Mouse (Mus musculus): ENCODE data around the gene Lmf2.

The Lmf2 gene

DNA sequence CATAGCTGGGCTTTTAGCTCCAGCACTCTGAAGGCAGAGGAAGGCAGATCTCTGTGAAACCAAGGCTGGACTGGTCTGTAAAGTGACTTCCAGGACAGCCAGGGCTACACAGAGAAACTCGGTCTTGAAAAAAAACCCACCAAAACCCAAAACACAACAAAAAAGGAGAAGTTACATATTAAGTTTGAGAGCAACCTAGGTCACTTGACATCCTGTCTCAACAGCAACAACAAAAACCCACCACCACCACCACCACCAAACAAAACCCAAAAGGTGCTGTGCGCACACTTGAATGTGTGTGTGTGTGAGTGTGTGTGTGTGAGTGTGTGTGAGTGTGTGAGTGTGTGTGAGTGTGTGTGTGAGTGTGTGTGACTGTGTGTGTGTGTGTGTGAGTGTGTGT lies 15.8 kb downstream of the Lmf2 start:
- no peak for TF ChIP-seq POU5F1 (IDR thresholded peaks at IDR 0.05; ENCODE audit: borderline replicate concordance, low read length)
- TF ChIP-seq NANOG (IDR thresholded peaks at IDR 0.05; ENCODE audit: borderline replicate concordance, low read length), result no peak
- TF ChIP-seq CTCF (conservative IDR thresholded peaks at IDR 0.05; ENCODE audit: low read length), result no peak
- Histone ChIP-seq H3K27me3 (ENCODE audit: insufficient read depth, low read length) (peaks cover 12% of the 10 kb centered on the region), H3K4me3 (replicated peaks; ENCODE audit: low read length) (no peak overlapping the region), H3K9me3 (ENCODE audit: low read length) (peaks cover 20% of the 10 kb centered on the region), H3K36me3 (ENCODE audit: insufficient read depth, low read length) (no peaks in the 10 kb centered on the region), H3K4me1 (replicated peaks; ENCODE audit: low read depth, low read length) (peaks cover 19% of the 10 kb centered on the region)

DNA sequence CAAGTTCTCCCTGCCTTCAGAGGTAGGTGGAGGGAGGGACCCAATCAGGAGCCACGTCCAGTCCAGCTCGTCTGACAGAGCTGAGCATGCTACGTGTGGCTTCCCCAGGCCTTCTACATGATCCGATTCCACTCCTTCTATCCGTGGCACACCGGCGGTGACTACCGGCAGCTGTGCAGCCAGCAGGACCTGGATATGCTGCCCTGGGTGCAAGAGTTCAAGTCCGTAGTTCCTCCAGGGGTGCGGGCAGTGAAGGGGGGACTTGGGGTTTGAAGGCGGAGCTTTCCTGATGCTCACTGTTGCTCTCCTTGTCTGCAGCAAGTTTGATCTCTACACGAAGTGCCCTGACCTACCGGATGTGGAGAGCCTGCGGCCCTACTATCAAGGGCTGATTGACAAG lies 19.0 kb downstream of the Lmf2 start:
- TF ChIP-seq POU5F1 (IDR thresholded peaks at IDR 0.05; ENCODE audit: borderline replicate concordance, low read length) (no peak), NANOG (IDR thresholded peaks at IDR 0.05; ENCODE audit: borderline replicate concordance, low read length) (no peak), CTCF (conservative IDR thresholded peaks at IDR 0.05; ENCODE audit: low read length) (no peak)
- Histone ChIP-seq H3K36me3 (ENCODE audit: insufficient read depth, low read length) (no peaks in the 10 kb centered on the region), H3K4me3 (replicated peaks; ENCODE audit: low read length) (peak overlapping the region; percentile 71), H3K9me3 (ENCODE audit: low read length) (peaks cover 20% of the 10 kb centered on the region), H3K4me1 (replicated peaks; ENCODE audit: low read depth, low read length) (peaks cover 19% of the 10 kb centered on the region), H3K27me3 (ENCODE audit: insufficient read depth, low read length) (peaks cover 20% of the 10 kb centered on the region)

DNA sequence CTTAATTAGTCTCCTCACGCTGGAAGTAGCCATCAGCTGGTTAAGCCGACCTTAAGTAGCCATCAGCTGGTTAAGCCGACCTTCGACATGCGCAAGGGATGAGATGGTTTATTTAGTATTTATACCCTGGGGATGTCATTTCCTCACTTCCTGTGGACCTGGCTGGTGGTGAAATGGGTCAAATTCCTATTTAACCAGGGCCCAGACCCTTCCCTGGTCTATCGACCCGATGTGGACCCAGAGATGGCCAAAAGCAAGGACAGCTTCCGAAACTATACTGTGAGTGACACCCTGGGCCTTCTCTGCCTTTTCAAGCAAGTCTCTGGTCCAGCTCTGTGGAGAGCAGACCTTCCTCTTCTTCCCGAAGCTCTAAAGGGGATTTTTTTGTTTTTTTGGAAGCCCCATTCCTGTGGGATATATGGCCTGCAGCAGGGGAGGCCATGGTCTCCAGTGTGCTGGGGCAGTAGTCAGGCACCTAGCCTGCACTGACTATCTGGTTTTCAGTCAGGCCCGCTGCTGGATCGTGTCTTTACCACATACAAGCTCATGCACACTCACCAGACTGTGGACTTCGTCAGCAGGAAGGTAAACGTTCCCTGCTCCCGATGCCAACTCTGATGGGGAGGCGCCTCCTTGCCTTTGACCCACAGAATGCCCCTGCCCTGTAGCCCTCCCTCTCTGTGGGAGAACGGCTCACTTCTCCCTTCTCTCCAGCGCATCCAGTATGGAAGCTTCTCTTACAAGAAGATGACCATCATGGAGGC lies 20.5 kb downstream of the Lmf2 start:
- peak overlapping the region; percentile 71 for H3K4me3 ChIP-seq (replicated peaks; ENCODE audit: low read length)
- peaks cover 19% of the 10 kb centered on the region for H3K4me1 ChIP-seq (replicated peaks; ENCODE audit: low read depth, low read length)
- peaks cover 20% of the 10 kb centered on the region for H3K27me3 ChIP-seq (ENCODE audit: insufficient read depth, low read length)
- H3K36me3 ChIP-seq (ENCODE audit: insufficient read depth, low read length), result no peaks in the 10 kb centered on the region
- TF ChIP-seq POU5F1 (IDR thresholded peaks at IDR 0.05; ENCODE audit: borderline replicate concordance, low read length) (no peak), NANOG (IDR thresholded peaks at IDR 0.05; ENCODE audit: borderline replicate concordance, low read length) (no peak), CTCF (conservative IDR thresholded peaks at IDR 0.05; ENCODE audit: low read length) (no peak)
- peaks cover 20% of the 10 kb centered on the region for H3K9me3 ChIP-seq (ENCODE audit: low read length)

DNA sequence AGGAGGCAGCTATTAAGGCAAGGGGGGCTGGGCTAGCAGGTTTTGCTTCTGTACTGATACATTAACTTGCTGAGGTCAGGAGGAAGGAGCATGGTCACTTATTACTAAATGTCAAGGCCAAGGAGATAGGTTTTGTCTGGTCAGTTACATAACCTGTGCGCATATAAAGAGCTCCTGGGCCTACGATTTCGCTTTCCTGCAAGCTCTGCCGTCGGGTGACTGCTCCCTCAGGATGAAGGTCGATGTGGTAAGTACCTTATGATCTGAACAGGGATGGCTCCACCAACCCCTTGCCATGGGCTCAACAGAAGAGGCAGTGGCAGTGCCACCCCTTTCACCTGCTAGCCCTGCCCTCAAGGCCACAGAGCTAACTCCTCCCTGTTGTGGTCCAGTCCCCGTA lies 21.2 kb downstream of the Lmf2 start, which contains the start of gene Miox:
TSS of gene Miox (plus strand) at position 128 of the 400 bp plus-strand sequence.
- peaks cover 20% of the 10 kb centered on the region for H3K9me3 ChIP-seq (ENCODE audit: low read length)
- H3K36me3 ChIP-seq (ENCODE audit: insufficient read depth, low read length), result no peaks in the 10 kb centered on the region
- peaks cover 19% of the 10 kb centered on the region for H3K4me1 ChIP-seq (replicated peaks; ENCODE audit: low read depth, low read length)
- H3K27me3 ChIP-seq (ENCODE audit: insufficient read depth, low read length), result peaks cover 20% of the 10 kb centered on the region
- TF ChIP-seq CTCF (conservative IDR thresholded peaks at IDR 0.05; ENCODE audit: low read length), result no peak
- no peak for TF ChIP-seq NANOG (IDR thresholded peaks at IDR 0.05; ENCODE audit: borderline replicate concordance, low read length)
- TF ChIP-seq POU5F1 (IDR thresholded peaks at IDR 0.05; ENCODE audit: borderline replicate concordance, low read length), result no peak
- H3K4me3 ChIP-seq (replicated peaks; ENCODE audit: low read length), result peak within 1 kb of the TSS; percentile 71

DNA sequence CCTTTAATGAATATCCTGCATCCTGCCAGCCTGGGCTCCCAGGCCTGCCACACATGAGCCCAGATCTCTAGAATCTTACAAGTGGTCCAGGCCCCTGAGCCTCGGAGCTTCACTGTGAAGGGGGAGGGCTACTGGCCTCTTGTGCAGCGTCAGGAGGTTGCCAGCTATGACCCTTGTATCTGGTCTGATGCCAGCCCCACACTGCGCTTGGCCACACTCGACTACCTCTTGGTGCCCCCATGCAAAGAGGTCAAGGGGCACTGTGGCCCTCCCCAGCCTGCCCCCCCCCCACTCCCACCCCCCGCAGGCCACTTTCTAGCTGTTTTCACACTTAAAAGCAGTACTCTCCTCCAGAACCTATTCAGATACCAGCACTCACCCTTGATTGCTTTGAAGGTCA lies 29.0 kb downstream of the Lmf2 start:
- TF ChIP-seq CTCF (conservative IDR thresholded peaks at IDR 0.05; ENCODE audit: low read length), result no peak
- TF ChIP-seq POU5F1 (IDR thresholded peaks at IDR 0.05; ENCODE audit: borderline replicate concordance, low read length), result no peak
- TF ChIP-seq NANOG (IDR thresholded peaks at IDR 0.05; ENCODE audit: borderline replicate concordance, low read length), result no peak
- H3K4me1 ChIP-seq (replicated peaks; ENCODE audit: low read depth, low read length), result peaks cover 25% of the 10 kb centered on the region
- no peaks in the 10 kb centered on the region for H3K36me3 ChIP-seq (ENCODE audit: insufficient read depth, low read length)
- H3K4me3 ChIP-seq (replicated peaks; ENCODE audit: low read length), result no peak overlapping the region
- peaks cover 22% of the 10 kb centered on the region for H3K27me3 ChIP-seq (ENCODE audit: insufficient read depth, low read length)
- no peaks in the 10 kb centered on the region for H3K9me3 ChIP-seq (ENCODE audit: low read length)

DNA sequence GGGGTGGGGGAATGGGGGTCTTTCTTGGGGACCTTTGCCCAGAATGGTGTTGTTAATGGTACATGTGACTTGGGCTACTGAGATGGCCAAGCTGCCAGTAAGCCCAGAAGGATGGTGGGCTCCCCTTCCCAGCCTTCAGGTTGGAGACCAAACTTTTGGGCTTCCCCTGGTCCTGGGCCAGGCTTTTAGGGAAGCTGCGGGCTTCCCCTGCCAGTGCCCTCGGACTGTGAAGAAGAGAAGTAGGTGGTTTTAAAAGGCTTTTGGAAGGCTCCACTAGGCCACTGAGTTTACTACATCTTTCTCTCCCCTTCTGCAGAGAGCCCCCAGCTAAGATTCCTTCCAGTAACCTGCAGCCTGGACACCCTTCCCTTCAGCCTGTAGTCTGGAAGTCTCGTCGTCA lies 31.8 kb downstream of the Lmf2 start:
- Histone ChIP-seq H3K27me3 (ENCODE audit: insufficient read depth, low read length) (peaks cover 25% of the 10 kb centered on the region), H3K9me3 (ENCODE audit: low read length) (no peaks in the 10 kb centered on the region), H3K4me3 (replicated peaks; ENCODE audit: low read length) (peak overlapping the region; percentile 82), H3K36me3 (ENCODE audit: insufficient read depth, low read length) (no peaks in the 10 kb centered on the region), H3K4me1 (replicated peaks; ENCODE audit: low read depth, low read length) (peaks cover 25% of the 10 kb centered on the region)
- TF ChIP-seq CTCF (conservative IDR thresholded peaks at IDR 0.05; ENCODE audit: low read length) (no peak), NANOG (IDR thresholded peaks at IDR 0.05; ENCODE audit: borderline replicate concordance, low read length) (no peak), POU5F1 (IDR thresholded peaks at IDR 0.05; ENCODE audit: borderline replicate concordance, low read length) (no peak)

DNA sequence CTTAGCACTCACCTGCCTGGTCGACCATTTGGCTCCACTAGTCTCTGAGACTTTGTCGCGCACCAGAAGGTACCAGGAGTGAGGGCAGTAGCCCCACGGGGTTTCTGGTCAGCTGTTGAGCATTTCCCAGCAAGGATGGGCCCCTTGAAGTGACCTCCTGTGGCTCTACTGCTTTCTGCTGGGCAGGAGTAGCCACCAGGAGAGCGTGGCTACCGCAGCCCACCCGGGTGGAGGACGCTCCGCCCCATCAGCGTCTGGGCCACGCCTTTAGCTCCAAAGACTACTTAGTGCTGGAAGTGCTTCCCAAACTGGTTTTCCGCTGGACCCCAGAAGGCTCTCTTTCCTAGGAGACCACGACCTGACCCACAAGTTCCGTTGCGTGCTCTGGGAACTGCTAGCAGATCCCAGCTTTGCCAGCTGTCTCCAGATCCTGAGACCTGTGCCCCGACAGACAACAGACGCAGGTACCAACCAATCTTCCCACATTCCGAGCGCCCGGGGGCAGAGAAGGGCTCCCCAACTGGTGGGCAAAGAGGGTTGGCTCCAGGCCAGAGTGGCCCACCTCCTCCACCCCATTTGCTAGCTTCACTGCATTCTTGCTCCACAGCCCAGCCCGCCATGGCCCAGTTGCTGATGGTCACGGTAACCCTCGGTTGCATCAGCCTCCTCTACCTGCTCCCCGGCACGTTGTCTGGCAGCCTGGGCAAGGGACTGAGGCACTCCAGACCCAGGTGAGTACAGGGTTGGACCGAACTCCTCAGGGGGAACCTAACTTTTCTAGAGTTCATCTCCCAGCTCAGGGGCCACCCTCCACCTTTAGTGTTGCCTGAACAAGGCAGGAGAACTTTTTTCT lies 32.6 kb downstream of the Lmf2 start, which contains the start of gene Adm2:
TSS of gene Adm2 (plus strand) at position 51 of the 853 bp plus-strand sequence.
- TF ChIP-seq NANOG (IDR thresholded peaks at IDR 0.05; ENCODE audit: borderline replicate concordance, low read length) (no peak), POU5F1 (IDR thresholded peaks at IDR 0.05; ENCODE audit: borderline replicate concordance, low read length) (no peak), CTCF (conservative IDR thresholded peaks at IDR 0.05; ENCODE audit: low read length) (no peak)
- Histone ChIP-seq H3K27me3 (ENCODE audit: insufficient read depth, low read length) (peaks cover 23% of the 10 kb centered on the region), H3K9me3 (ENCODE audit: low read length) (no peaks in the 10 kb centered on the region), H3K4me1 (replicated peaks; ENCODE audit: low read depth, low read length) (peaks cover 25% of the 10 kb centered on the region), H3K36me3 (ENCODE audit: insufficient read depth, low read length) (no peaks in the 10 kb centered on the region), H3K4me3 (replicated peaks; ENCODE audit: low read length) (peak within 1 kb of the TSS; percentile 82)

DNA sequence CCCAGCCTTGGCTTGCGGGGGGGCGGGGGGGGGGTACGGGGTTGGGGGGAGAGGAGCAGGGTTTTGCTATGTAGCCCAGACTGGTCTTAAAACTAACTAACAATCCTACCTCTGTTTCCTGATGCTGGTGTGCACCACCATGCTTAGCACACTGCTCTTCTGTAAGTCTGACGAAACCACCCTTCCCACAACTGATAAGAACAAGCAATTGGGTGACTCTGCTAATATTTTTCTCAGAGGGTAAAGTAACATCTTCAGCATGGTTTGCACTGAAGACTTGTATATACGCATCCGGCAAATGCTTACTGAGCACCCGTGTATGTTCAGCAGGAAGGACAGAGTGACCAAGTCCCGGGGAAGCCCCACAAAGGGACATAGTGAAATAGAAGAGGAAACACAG lies 34.2 kb downstream of the Lmf2 start:
- no peaks in the 10 kb centered on the region for H3K9me3 ChIP-seq (ENCODE audit: low read length)
- peaks cover 19% of the 10 kb centered on the region for H3K27me3 ChIP-seq (ENCODE audit: insufficient read depth, low read length)
- H3K36me3 ChIP-seq (ENCODE audit: insufficient read depth, low read length), result no peaks in the 10 kb centered on the region
- TF ChIP-seq NANOG (IDR thresholded peaks at IDR 0.05; ENCODE audit: borderline replicate concordance, low read length) (no peak), POU5F1 (IDR thresholded peaks at IDR 0.05; ENCODE audit: borderline replicate concordance, low read length) (no peak), CTCF (conservative IDR thresholded peaks at IDR 0.05; ENCODE audit: low read length) (no peak)
- peaks cover 25% of the 10 kb centered on the region for H3K4me1 ChIP-seq (replicated peaks; ENCODE audit: low read depth, low read length)
- H3K4me3 ChIP-seq (replicated peaks; ENCODE audit: low read length), result no peak overlapping the region
